ENCODE assay signal across 8 mouse cellular contexts in the genomic region with DNA sequence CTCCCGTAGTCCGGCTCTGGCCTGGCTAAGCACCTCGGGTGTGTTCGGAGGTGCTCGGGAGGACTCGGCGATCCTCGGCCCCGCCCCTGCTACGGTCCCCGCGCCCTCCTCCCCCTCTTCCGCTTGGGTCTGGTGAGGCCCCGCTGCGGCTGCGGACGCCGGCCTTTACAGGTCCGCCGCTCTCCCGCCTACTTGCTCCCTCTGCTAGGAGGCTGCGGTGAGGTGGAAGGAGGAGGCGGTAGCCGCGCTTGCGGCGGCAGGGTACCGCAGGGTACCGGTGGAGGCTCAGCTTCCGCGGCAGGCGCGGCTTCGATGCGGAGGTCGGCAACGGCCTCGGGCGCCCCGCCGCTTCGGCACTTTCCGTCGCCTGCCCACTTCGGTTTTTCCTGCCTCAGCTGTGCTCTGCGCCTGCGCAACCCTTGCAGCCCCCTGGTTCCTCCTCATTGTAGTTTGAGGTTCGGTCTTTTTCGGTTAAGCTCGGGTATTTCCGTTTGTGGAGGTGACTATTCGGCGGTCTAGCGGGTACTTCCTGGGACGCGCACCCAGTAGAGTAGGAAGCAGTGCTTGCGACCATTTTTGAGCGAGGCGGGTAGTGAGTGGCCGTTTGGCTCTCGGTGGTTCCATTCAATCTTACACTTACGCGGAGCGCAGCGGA. TPM values are rescaled to one million over a fixed set of nuclear protein-coding genes. Genes with fewer than 3 reads are reported as not detected.
DNase-seq lines count a peak whose midpoint lies in the region; ATAC-seq and TF ChIP-seq lines count a peak whose summit lies in the region.

Gene Ube2m (minus strand): TSS at position 375 of the 655 bp plus-strand sequence.

- H3K4me1 ChIP-seq in heart, embryonic 13.5 days: peaks cover 44% of the 10 kb centered on the region
- H3K4me1 ChIP-seq in liver, embryonic 12.5 days: peaks cover 50% of the 10 kb centered on the region
- peaks cover 35% of the 10 kb centered on the region for H3K4me1 ChIP-seq in stomach, embryonic 15.5 days

- peak within 1 kb of the TSS; percentile 74 for H3K4me3 ChIP-seq in C2C12 (ENCODE audit: insufficient read depth, poor library complexity, severe bottlenecking)
- H3K4me3 ChIP-seq in heart, embryonic 13.5 days: peak within 1 kb of the TSS; percentile 87
- peak within 1 kb of the TSS; percentile 81 for H3K4me3 ChIP-seq in liver, embryonic 12.5 days
- H3K4me3 ChIP-seq in stomach, embryonic 15.5 days (replicated peaks): peak within 1 kb of the TSS; percentile 84

- peaks cover 21% of the 10 kb centered on the region for H3K36me3 ChIP-seq in C2C12 (ENCODE audit: control insufficient read depth, insufficient read depth)
- peaks cover 32% of the 10 kb centered on the region for H3K36me3 ChIP-seq in heart, embryonic 13.5 days
- H3K36me3 ChIP-seq in liver, embryonic 12.5 days: peaks cover 28% of the 10 kb centered on the region
- peaks cover 14% of the 10 kb centered on the region for H3K36me3 ChIP-seq in stomach, embryonic 15.5 days

- H3K4me2 ChIP-seq in heart, embryonic 13.5 days: peak within 1 kb of the TSS; percentile 93
- peak within 1 kb of the TSS; percentile 81 for H3K4me2 ChIP-seq in liver, embryonic 12.5 days
- peak within 1 kb of the TSS; percentile 75 for H3K4me2 ChIP-seq in stomach, embryonic 15.5 days

- peak; percentile 79 for ATAC-seq in erythroid progenitor cell, adult 5-6 weeks (replicated peaks; ENCODE audit: low FRiP score, poor library complexity, severe bottlenecking)
- peak; percentile 89 for ATAC-seq in heart, embryonic 13.5 days (ENCODE audit: extremely low read depth, insufficient number of reproducible peaks, low FRiP score, low TSS enrichment)
- peak; percentile 87 for ATAC-seq in liver, embryonic 12.5 days
- peak; percentile 91 for ATAC-seq in stomach, embryonic 15.5 days (ENCODE audit: insufficient read depth, low FRiP score, low read depth)

- H3K9ac ChIP-seq in heart, embryonic 13.5 days: peak within 1 kb of the TSS; percentile 99
- peak within 1 kb of the TSS; percentile 94 for H3K9ac ChIP-seq in liver, embryonic 12.5 days
- peak within 1 kb of the TSS; percentile 99 for H3K9ac ChIP-seq in stomach, embryonic 15.5 days

- no peaks in the 10 kb centered on the region for H3K27me3 ChIP-seq in C2C12 (ENCODE audit: control insufficient read depth, insufficient read depth, insufficient read length)
- peaks cover 24% of the 10 kb centered on the region for H3K27me3 ChIP-seq in heart, embryonic 13.5 days (replicated peaks)
- H3K27me3 ChIP-seq in liver, embryonic 12.5 days (replicated peaks): peaks cover 26% of the 10 kb centered on the region
- H3K27me3 ChIP-seq in stomach, embryonic 15.5 days (replicated peaks): peaks cover 17% of the 10 kb centered on the region

- peaks cover 32% of the 10 kb centered on the region for H3K79me2 ChIP-seq in C2C12 (ENCODE audit: control insufficient read depth, insufficient read depth)

- H3K27ac ChIP-seq in heart, embryonic 13.5 days (replicated peaks): peak within 1 kb of the TSS; percentile 100
- H3K27ac ChIP-seq in liver, embryonic 12.5 days: peak within 1 kb of the TSS; percentile 98
- H3K27ac ChIP-seq in stomach, embryonic 15.5 days: peak within 1 kb of the TSS; percentile 100

- H3ac ChIP-seq in C2C12 (ENCODE audit: control insufficient read depth, insufficient read length, low read depth): peak within 1 kb of the TSS; percentile 98

- DNase-seq in brain, embryonic 18.5 days (ENCODE audit: low read depth, low spot score): peak; percentile 98
- peak; percentile 99 for DNase-seq in kidney, postnatal 10 days
- DNase-seq in natural killer cell, adult 2 months (ENCODE audit: low spot score in 2 of 2): peak; percentile 99

- peaks cover 18% of the 10 kb centered on the region for H3K79me3 ChIP-seq in C2C12 (ENCODE audit: low read depth)

- under 1% methylated on average over 58 of the region's 65 CpGs for WGBS in heart, embryonic 13.5 days
- under 1% methylated on average over 65 of the region's 65 CpGs for WGBS in liver, embryonic 12.5 days (ENCODE audit: insufficient replicate concordance)
- under 1% methylated on average over 52 of the region's 65 CpGs for WGBS in stomach, embryonic 15.5 days

- no peak for TF ChIP-seq CTCF in C2C12 (IDR thresholded peaks at IDR 0.05; ENCODE audit: control insufficient read depth, insufficient read depth, insufficient read length)

- H3K9me3 ChIP-seq in heart, embryonic 13.5 days: peaks cover 4% of the 10 kb centered on the region; the same call in 1 of the 2 replicates
- no peaks in the 10 kb centered on the region for H3K9me3 ChIP-seq in liver, embryonic 12.5 days (replicated peaks)
- no peaks in the 10 kb centered on the region for H3K9me3 ChIP-seq in stomach, embryonic 15.5 days

TF ChIP-seq in C2C12, 6 proteins besides CTCF, POLR2A, EP300 and RAD21:
- TF ChIP-seq MYOD1 (IDR thresholded peaks at IDR 0.05; ENCODE audit: control insufficient read depth, insufficient read length, low read depth): no peak
- no peak for TF ChIP-seq MYOG (IDR thresholded peaks at IDR 0.05; ENCODE audit: control insufficient read depth, extremely low read depth, insufficient read length)
- TF ChIP-seq USF1 (IDR thresholded peaks at IDR 0.05; ENCODE audit: low read depth): no peak

RNA-seq across cellular contexts. Expression of gene Ube2m, which starts in this region (rescaled TPM):
- polyA plus RNA-seq in C2C12 (2012; fragmentation: generic; extraction: Trizol): 239 TPM
- total RNA-seq in erythroid progenitor cell, adult 5-6 weeks (2015; ENCODE audit: low replicate concordance): 70.0 and 96.9 TPM in 2 replicates
- total RNA-seq in erythroid progenitor cell, adult 5-6 weeks (2017; ENCODE audit: low replicate concordance): 61.0 and 94.6 TPM in 2 replicates
- polyA plus RNA-seq in heart, embryonic 13.5 days (2015; fragmentation: Nextera tagmentation; extraction: Ambion mirVana): 82.3 and 93.6 TPM in 2 replicates
- 145 and 148 TPM in 2 replicates for polyA plus RNA-seq in liver, embryonic 12.5 days (2016; fragmentation: Nextera tagmentation; extraction: Ambion mirVana)
- 105 and 107 TPM in 2 replicates for polyA plus RNA-seq in stomach, embryonic 15.5 days (2015; fragmentation: Nextera tagmentation; extraction: Ambion mirVana)

Comparison
In these comparisons a context has a peak if more than half of its experiments do, and no peak if none do; other contexts are left out.
1. Peak in every context shown above with its lines: DNase-seq, ATAC-seq, H3K4me3 ChIP-seq and H3K27ac ChIP-seq.